ENCODE assay signal across 8 mouse cellular contexts in genomic region chr11:121260211-121260906, GRCm38 (mm10). TPM values are rescaled to one million over a fixed set of nuclear protein-coding genes. Genes with fewer than 3 reads are reported as not detected.
A peak's percentile ranks its signal among the peaks of the same experiment; 100 is the strongest.
DNase-seq lines count a peak whose midpoint lies in the region; ATAC-seq and TF ChIP-seq lines count a peak whose summit lies in the region.

No protein-coding gene starts in this region.

- no peaks in the 10 kb centered on the region for H3K27me3 ChIP-seq in E14TG2a.4 (ENCODE audit: insufficient read depth, low read length)

- H3K4me1 ChIP-seq in E14TG2a.4 (replicated peaks; ENCODE audit: low read depth, low read length): peaks cover 42% of the 10 kb centered on the region
- H3K4me1 ChIP-seq in bone marrow macrophage, adult 2 months (ENCODE audit: control insufficient read depth, insufficient read depth, low read length): no peaks in the 10 kb centered on the region

- peaks cover 3% of the 10 kb centered on the region for H3K9me3 ChIP-seq in E14TG2a.4 (ENCODE audit: low read length)

- peak overlapping the region; percentile 99 for H3K4me3 ChIP-seq in E14TG2a.4 (replicated peaks; ENCODE audit: low read length)
- H3K4me3 ChIP-seq in bone marrow macrophage, adult 2 months (ENCODE audit: insufficient read depth, low read length): peak overlapping the region; percentile 88

- peak overlapping the region; percentile 36 for H3K27ac ChIP-seq in bone marrow macrophage, adult 2 months (ENCODE audit: insufficient read depth, low read depth, low read length)

- ATAC-seq in erythroid progenitor cell, adult 5-6 weeks (replicated peaks; ENCODE audit: low FRiP score, poor library complexity, severe bottlenecking): peak; percentile 23
- ATAC-seq in megakaryocyte, adult 5-6 weeks (ENCODE audit: poor library complexity, severe bottlenecking): 0 out of 2 replicates have a peak, but pooled peaks have one; percentile 16

- peaks cover 45% of the 10 kb centered on the region for H3K36me3 ChIP-seq in E14TG2a.4 (ENCODE audit: insufficient read depth, low read length)

- intact Hi-C loops in heart, postnatal 14 days (cut with DNase I): loop anchor here (5.0 kb wide), 1 partner anchor 87 kb away; no protein-coding TSS in a partner anchor
- intact Hi-C loops in left cerebral cortex, postnatal 25 days (cut with DNase I): no loop called here

- TF ChIP-seq POLR2A in bone marrow macrophage, adult 2 months (IDR thresholded peaks at IDR 0.05; ENCODE audit: borderline replicate concordance, low read depth, low read length): no peak

- peak; percentile 17 to 54 for DNase-seq in heart, postnatal 14 days
- peak; percentile 16 to 26 for DNase-seq in left cerebral cortex, postnatal 25 days (ENCODE audit: low spot score in 2 of 2)
- peak; percentile 30 for DNase-seq in right cerebral cortex, postnatal 14 days
- DNase-seq in yolk sac, embryonic 10.5 days (ENCODE audit: low spot score): peak; percentile 30

- TF ChIP-seq CTCF in E14TG2a.4 (conservative IDR thresholded peaks at IDR 0.05; ENCODE audit: low read length): no peak
- no peak for TF ChIP-seq CTCF in bone marrow macrophage, adult 2 months (IDR thresholded peaks at IDR 0.05; ENCODE audit: low read depth, low read length)

RNA-seq across cellular contexts. Expression of gene Foxk2, which starts 0.6 kb away (rescaled TPM):
- 12.8 and 15.5 TPM in 2 replicates for polyA plus RNA-seq in bone marrow macrophage, adult 2 months (2012; ENCODE audit: insufficient read depth, insufficient read length, missing spikeins)
- 16.6 and 18.4 TPM in 2 replicates for total RNA-seq in erythroid progenitor cell, adult 5-6 weeks (2015; ENCODE audit: low replicate concordance)
- 15.8 and 32.2 TPM in 2 replicates for total RNA-seq in erythroid progenitor cell, adult 5-6 weeks (2017; ENCODE audit: low replicate concordance)
- total RNA-seq in heart, postnatal 14 days (2021): 10 to 100 TPM; 19.9 to 23.7 TPM
- total RNA-seq in left cerebral cortex, postnatal 25 days (2021): 10 to 100 TPM; 86.2 to 92.6 TPM
- 16.3 and 17.8 TPM in 2 replicates for total RNA-seq in megakaryocyte, adult 5-6 weeks (2015)
- 16.9 and 24.8 TPM in 2 replicates for total RNA-seq in megakaryocyte, adult 5-6 weeks (2017)

RNA-seq across cellular contexts. Expression of gene Narf, which starts 23.3 kb away (rescaled TPM):
- 19.4 and 20.8 TPM in 2 replicates for polyA plus RNA-seq in bone marrow macrophage, adult 2 months (2012; ENCODE audit: insufficient read depth, insufficient read length, missing spikeins)
- total RNA-seq in erythroid progenitor cell, adult 5-6 weeks (2015; ENCODE audit: low replicate concordance): 109 and 126 TPM in 2 replicates
- 181 and 186 TPM in 2 replicates for total RNA-seq in erythroid progenitor cell, adult 5-6 weeks (2017; ENCODE audit: low replicate concordance)
- total RNA-seq in heart, postnatal 14 days (2021): 100 to 1,000 TPM; 102 to 103 TPM
- 10 to 100 TPM; 58.2 to 58.3 TPM for total RNA-seq in left cerebral cortex, postnatal 25 days (2021)
- total RNA-seq in megakaryocyte, adult 5-6 weeks (2015): 16.9 and 18.3 TPM in 2 replicates
- total RNA-seq in megakaryocyte, adult 5-6 weeks (2017): 32.1 and 35.8 TPM in 2 replicates

RNA-seq across cellular contexts. Expression of gene Cybc1, which starts 31.2 kb away (rescaled TPM):
- 67.2 and 67.9 TPM in 2 replicates for polyA plus RNA-seq in bone marrow macrophage, adult 2 months (2012; ENCODE audit: insufficient read depth, insufficient read length, missing spikeins)
- 24.3 and 34.6 TPM in 2 replicates for total RNA-seq in erythroid progenitor cell, adult 5-6 weeks (2015; ENCODE audit: low replicate concordance)
- total RNA-seq in erythroid progenitor cell, adult 5-6 weeks (2017; ENCODE audit: low replicate concordance): 27.3 and 47.9 TPM in 2 replicates
- 10 to 100 TPM; 10.1 to 12.1 TPM for total RNA-seq in heart, postnatal 14 days (2021)
- total RNA-seq in left cerebral cortex, postnatal 25 days (2021): 10 to 100 TPM; 23.6 to 24.8 TPM
- 65.8 and 70.5 TPM in 2 replicates for total RNA-seq in megakaryocyte, adult 5-6 weeks (2015)
- total RNA-seq in megakaryocyte, adult 5-6 weeks (2017): 59.2 and 71.8 TPM in 2 replicates

RNA-seq across cellular contexts. Expression of gene Ogfod3, which starts 55.8 kb away (rescaled TPM):
- polyA plus RNA-seq in bone marrow macrophage, adult 2 months (2012; ENCODE audit: insufficient read depth, insufficient read length, missing spikeins): 12.7 and 17.1 TPM in 2 replicates
- total RNA-seq in erythroid progenitor cell, adult 5-6 weeks (2015; ENCODE audit: low replicate concordance): 4.3 and 8.4 TPM in 2 replicates
- total RNA-seq in erythroid progenitor cell, adult 5-6 weeks (2017; ENCODE audit: low replicate concordance): 1.9 and 2.1 TPM in 2 replicates
- total RNA-seq in heart, postnatal 14 days (2021): 10 to 100 TPM; 14.4 to 18.4 TPM
- total RNA-seq in left cerebral cortex, postnatal 25 days (2021): 1 to 10 TPM; 7.3 to 7.8 TPM
- 7.0 and 11.7 TPM in 2 replicates for total RNA-seq in megakaryocyte, adult 5-6 weeks (2015)
- total RNA-seq in megakaryocyte, adult 5-6 weeks (2017): 2.0 and 5.5 TPM in 2 replicates

RNA-seq across cellular contexts. Expression of gene Hexdc, which starts 56.1 kb away (rescaled TPM):
- 5.0 and 9.6 TPM in 2 replicates for polyA plus RNA-seq in bone marrow macrophage, adult 2 months (2012; ENCODE audit: insufficient read depth, insufficient read length, missing spikeins)
- total RNA-seq in erythroid progenitor cell, adult 5-6 weeks (2015; ENCODE audit: low replicate concordance): 0.42 and 0.72 TPM in 2 replicates
- total RNA-seq in erythroid progenitor cell, adult 5-6 weeks (2017; ENCODE audit: low replicate concordance): 4.7 and 5.8 TPM in 2 replicates
- total RNA-seq in heart, postnatal 14 days (2021): 1 to 10 TPM; 9.4 to 9.5 TPM
- total RNA-seq in left cerebral cortex, postnatal 25 days (2021): 10 to 100 TPM; 21.8 to 26.8 TPM
- 1.5 and 3.1 TPM in 2 replicates for total RNA-seq in megakaryocyte, adult 5-6 weeks (2015)
- 3.6 and 3.9 TPM in 2 replicates for total RNA-seq in megakaryocyte, adult 5-6 weeks (2017)

Comparison
In these comparisons a context has a peak if more than half of its experiments do, and no peak if none do; other contexts are left out.
1. Peak in every context shown above with its lines: DNase-seq, ATAC-seq, H3K4me3 ChIP-seq and H3K27ac ChIP-seq.